Mouse (Mus musculus): ENCODE measurements around the gene Zfp36l1. TPM values are rescaled to one million over a fixed set of nuclear protein-coding genes. Genes with fewer than 3 reads are reported as not detected.
A peak's percentile ranks its signal among the peaks of the same experiment; 100 is the strongest.

Zfp36l1 gene
- polyA plus RNA-seq (2012; rRNA removed) = 251 and 372 TPM in 2 replicates

GRCm38 (mm10) chr12:80112852-80113551, at the start of gene Zfp36l1:
Gene Zfp36l1, minus strand, starts transcription at chr12:80113013.
- TF ChIP-seq CTCF (IDR thresholded peaks at IDR 0.05; ENCODE audit: extremely low read depth, insufficient read depth, insufficient read length, insufficient replicate concordance) (no peak), POLR2A (IDR thresholded peaks at IDR 0.05; ENCODE audit: low read depth, low read length) (peak; percentile 100)
- Histone ChIP-seq H3K27ac (ENCODE audit: insufficient read depth, low read length) (peak within 1 kb of the TSS; percentile 100), H3K4me3 (ENCODE audit: extremely low read depth, insufficient read depth, insufficient read length) (peak within 1 kb of the TSS; percentile 77), H3K4me1 (ENCODE audit: control insufficient read depth, insufficient read depth, insufficient read length) (peaks cover 10% of the 10 kb centered on the region), H3K27me3 (ENCODE audit: control insufficient read depth, insufficient read depth, low read length) (no peaks in the 10 kb centered on the region), H3K36me3 (ENCODE audit: control insufficient read depth, insufficient read depth, low read length) (peaks cover 27% of the 10 kb centered on the region)
- peak; percentile 90 to 99 for DNase-seq (ENCODE audit: low read depth in 1 of 2, low spot score in 2 of 2)
- WGBS = under 1% methylated on average over 40 of the region's 42 CpGs

- no peak for TF ChIP-seq CTCF (IDR thresholded peaks at IDR 0.05; ENCODE audit: extremely low read depth, insufficient read depth, insufficient read length, insufficient replicate concordance)
- TF ChIP-seq POLR2A (IDR thresholded peaks at IDR 0.05; ENCODE audit: low read depth, low read length) = no peak
- WGBS = 91% methylated on average over 3 of the region's 3 CpGs
- H3K4me1 ChIP-seq (ENCODE audit: control insufficient read depth, insufficient read depth, insufficient read length) = no peaks in the 10 kb centered on the region
Observed at GRCm38 (mm10) chr12:80162448-80162847, 49.6 kb upstream of the Zfp36l1 start.

DNA sequence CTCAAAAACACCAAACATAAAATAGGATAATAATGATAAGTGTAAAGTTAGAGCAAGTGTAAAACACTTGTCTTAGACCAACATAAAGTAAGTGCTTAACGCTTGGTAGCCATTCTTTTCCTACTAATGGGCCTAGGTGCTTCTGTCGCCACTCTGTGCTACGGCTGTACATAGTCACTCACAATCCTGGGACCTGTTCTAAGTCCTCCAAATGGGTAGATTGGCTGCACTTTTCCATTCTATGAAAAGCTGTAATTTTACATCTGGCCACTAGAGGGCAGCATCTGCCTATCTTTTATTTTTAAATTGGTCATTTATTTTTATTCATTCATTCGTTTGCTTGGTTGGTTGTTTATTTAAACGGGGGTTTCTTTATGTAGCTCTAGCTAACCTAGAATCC, 44.9 kb upstream of the Zfp36l1 start:
- no peaks in the 10 kb centered on the region for H3K27me3 ChIP-seq (ENCODE audit: control insufficient read depth, insufficient read depth, low read length)
- no peak for DNase-seq (ENCODE audit: low read depth in 1 of 2, low spot score in 2 of 2)
- H3K4me1 ChIP-seq (ENCODE audit: control insufficient read depth, insufficient read depth, insufficient read length) = no peaks in the 10 kb centered on the region
- TF ChIP-seq CTCF (IDR thresholded peaks at IDR 0.05; ENCODE audit: extremely low read depth, insufficient read depth, insufficient read length, insufficient replicate concordance) (no peak), POLR2A (IDR thresholded peaks at IDR 0.05; ENCODE audit: low read depth, low read length) (no peak)
- 11% methylated on average over 5 of the region's 5 CpGs for WGBS
- H3K36me3 ChIP-seq (ENCODE audit: control insufficient read depth, insufficient read depth, low read length) = no peaks in the 10 kb centered on the region
- no peak overlapping the region for H3K4me3 ChIP-seq (ENCODE audit: extremely low read depth, insufficient read depth, insufficient read length)
- H3K27ac ChIP-seq (ENCODE audit: insufficient read depth, low read length) = no peak overlapping the region

More at GRCm38 (mm10) chr12:80162448-80162847, 49.6 kb upstream of the Zfp36l1 start:
- no peak overlapping the region for H3K27ac ChIP-seq (ENCODE audit: insufficient read depth, low read length)
- DNase-seq (ENCODE audit: low read depth in 1 of 2, low spot score in 2 of 2) = no peak
- H3K4me3 ChIP-seq (ENCODE audit: extremely low read depth, insufficient read depth, insufficient read length) = no peak overlapping the region
- no peaks in the 10 kb centered on the region for H3K36me3 ChIP-seq (ENCODE audit: control insufficient read depth, insufficient read depth, low read length)
- H3K27me3 ChIP-seq (ENCODE audit: control insufficient read depth, insufficient read depth, low read length) = no peaks in the 10 kb centered on the region

- no peak overlapping the region for H3K4me3 ChIP-seq (ENCODE audit: extremely low read depth, insufficient read depth, insufficient read length)
- peak; percentile 42; the same call in 1 of the 2 replicates for TF ChIP-seq CTCF (IDR thresholded peaks at IDR 0.05; ENCODE audit: extremely low read depth, insufficient read depth, insufficient read length, insufficient replicate concordance)
- TF ChIP-seq POLR2A (IDR thresholded peaks at IDR 0.05; ENCODE audit: low read depth, low read length) = no peak
- no peaks in the 10 kb centered on the region for H3K36me3 ChIP-seq (ENCODE audit: control insufficient read depth, insufficient read depth, low read length)
- DNase-seq (ENCODE audit: low read depth in 1 of 2, low spot score in 2 of 2) = peak; percentile 26 to 43
- no peaks in the 10 kb centered on the region for H3K4me1 ChIP-seq (ENCODE audit: control insufficient read depth, insufficient read depth, insufficient read length)
- no peaks in the 10 kb centered on the region for H3K27me3 ChIP-seq (ENCODE audit: control insufficient read depth, insufficient read depth, low read length)
- no peak overlapping the region for H3K27ac ChIP-seq (ENCODE audit: insufficient read depth, low read length)
- 35% methylated on average over 10 of the region's 10 CpGs for WGBS
Observed at GRCm38 (mm10) chr12:80153687-80154326, 41.0 kb upstream of the Zfp36l1 start.

DNA sequence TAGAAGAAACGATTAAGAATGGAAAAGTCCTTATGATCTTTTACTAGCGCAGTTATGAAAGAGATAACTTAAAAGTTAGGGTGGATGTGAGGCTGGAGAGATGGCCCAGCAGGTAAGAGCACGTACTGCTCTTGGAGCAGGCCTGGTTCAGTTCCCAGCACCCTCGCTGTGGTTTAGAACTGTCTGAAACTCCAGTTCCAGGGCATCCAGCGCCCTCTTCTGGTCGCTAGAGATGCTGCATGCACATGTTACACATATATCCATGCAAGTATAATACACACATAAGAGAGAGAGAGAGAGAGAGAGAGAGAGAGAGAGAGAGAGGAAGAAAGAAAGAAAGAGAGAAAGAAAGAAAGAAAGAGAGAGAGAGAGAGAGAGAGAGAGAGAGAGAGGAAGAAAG, 40.3 kb upstream of the Zfp36l1 start:
- Histone ChIP-seq H3K4me1 (ENCODE audit: control insufficient read depth, insufficient read depth, insufficient read length) (no peaks in the 10 kb centered on the region), H3K36me3 (ENCODE audit: control insufficient read depth, insufficient read depth, low read length) (no peaks in the 10 kb centered on the region), H3K27ac (ENCODE audit: insufficient read depth, low read length) (no peak overlapping the region), H3K4me3 (ENCODE audit: extremely low read depth, insufficient read depth, insufficient read length) (no peak overlapping the region), H3K27me3 (ENCODE audit: control insufficient read depth, insufficient read depth, low read length) (no peaks in the 10 kb centered on the region)
- no peak for TF ChIP-seq POLR2A (IDR thresholded peaks at IDR 0.05; ENCODE audit: low read depth, low read length)
- TF ChIP-seq CTCF (IDR thresholded peaks at IDR 0.05; ENCODE audit: extremely low read depth, insufficient read depth, insufficient read length, insufficient replicate concordance) = no peak
- WGBS = 88% methylated on average over 6 of the region's 6 CpGs
- DNase-seq (ENCODE audit: low read depth in 1 of 2, low spot score in 2 of 2) = no peak

DNA sequence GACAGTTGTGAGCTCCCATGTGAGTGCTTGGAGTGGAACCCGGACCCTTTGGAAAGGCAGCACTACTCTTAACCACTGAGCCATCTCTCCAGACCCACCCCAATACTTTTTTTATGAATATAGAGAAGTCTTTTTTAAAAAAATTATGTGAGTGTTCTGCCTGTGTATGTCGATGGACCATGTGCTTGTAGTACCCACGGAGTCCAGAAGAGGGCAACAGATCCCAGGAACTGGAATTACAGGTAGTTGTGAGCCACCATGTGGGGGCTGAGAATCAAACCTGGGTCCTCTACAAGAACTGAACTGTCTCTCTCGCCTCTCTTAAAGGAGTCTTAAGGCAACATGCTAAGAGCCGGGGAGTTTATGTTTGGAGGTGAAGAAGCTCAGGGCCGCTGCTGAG, 39.0 kb upstream of the Zfp36l1 start:
- H3K4me3 ChIP-seq (ENCODE audit: extremely low read depth, insufficient read depth, insufficient read length) = no peak overlapping the region
- TF ChIP-seq POLR2A (IDR thresholded peaks at IDR 0.05; ENCODE audit: low read depth, low read length) (no peak), CTCF (IDR thresholded peaks at IDR 0.05; ENCODE audit: extremely low read depth, insufficient read depth, insufficient read length, insufficient replicate concordance) (no peak)
- H3K27me3 ChIP-seq (ENCODE audit: control insufficient read depth, insufficient read depth, low read length) = no peaks in the 10 kb centered on the region
- no peak overlapping the region for H3K27ac ChIP-seq (ENCODE audit: insufficient read depth, low read length)
- 90% methylated on average over 6 of the region's 6 CpGs for WGBS
- no peak for DNase-seq (ENCODE audit: low read depth in 1 of 2, low spot score in 2 of 2)
- no peaks in the 10 kb centered on the region for H3K36me3 ChIP-seq (ENCODE audit: control insufficient read depth, insufficient read depth, low read length)
- no peaks in the 10 kb centered on the region for H3K4me1 ChIP-seq (ENCODE audit: control insufficient read depth, insufficient read depth, insufficient read length)

GRCm38 (mm10) chr12:80150624-80151023, 37.8 kb upstream of the Zfp36l1 start:
- peaks cover 2% of the 10 kb centered on the region; the same call in 1 of the 2 replicates for H3K4me1 ChIP-seq (ENCODE audit: control insufficient read depth, insufficient read depth, insufficient read length)
- DNase-seq (ENCODE audit: low read depth in 1 of 2, low spot score in 2 of 2) = no peak
- 62% methylated on average over 8 of the region's 8 CpGs for WGBS
- TF ChIP-seq POLR2A (IDR thresholded peaks at IDR 0.05; ENCODE audit: low read depth, low read length) (no peak), CTCF (IDR thresholded peaks at IDR 0.05; ENCODE audit: extremely low read depth, insufficient read depth, insufficient read length, insufficient replicate concordance) (no peak)
- H3K36me3 ChIP-seq (ENCODE audit: control insufficient read depth, insufficient read depth, low read length) = no peaks in the 10 kb centered on the region
- H3K27me3 ChIP-seq (ENCODE audit: control insufficient read depth, insufficient read depth, low read length) = no peaks in the 10 kb centered on the region
- H3K27ac ChIP-seq (ENCODE audit: insufficient read depth, low read length) = no peak overlapping the region
- H3K4me3 ChIP-seq (ENCODE audit: extremely low read depth, insufficient read depth, insufficient read length) = no peak overlapping the region

All from spleen, adult 2 months (tissue).